Mouse (Mus musculus): Measurements from ENCODE around the gene Carm1.

DNA sequence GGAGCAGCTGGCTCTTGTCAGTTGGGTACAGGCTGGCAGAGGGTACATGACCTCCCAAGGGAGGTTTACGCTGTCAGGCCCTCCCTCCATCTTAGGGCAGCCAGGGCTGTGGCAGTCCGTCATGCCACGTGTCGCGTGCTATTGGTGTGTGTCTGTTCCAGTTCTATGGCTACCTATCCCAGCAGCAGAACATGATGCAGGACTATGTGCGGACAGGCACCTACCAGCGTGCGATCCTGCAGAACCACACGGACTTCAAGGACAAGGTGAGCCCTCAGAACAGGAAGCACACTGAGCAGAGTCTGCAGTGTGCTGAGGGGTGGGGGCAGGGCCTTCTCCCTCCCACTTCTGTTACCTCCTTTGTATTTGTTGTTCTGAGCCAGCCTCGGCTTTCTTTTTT is 28.6 kb downstream of the Carm1 start:
- TF ChIP-seq CTCF (IDR thresholded peaks at IDR 0.05; ENCODE audit: extremely low read depth, insufficient read depth, low read length) (no peak), POLR2A (IDR thresholded peaks at IDR 0.05; ENCODE audit: extremely low read depth, insufficient read depth, low read length) (no peak)
